Mouse (Mus musculus) bone marrow, adult 2 months (tissue): ENCODE data around the gene Rad51d.

Source experiments
- CTCF ChIP-seq: fragments of 200-500 bp; IDR thresholded peaks from 2 replicates; pipeline ENCODE4 v1.5.1; 2011; ENCODE audit warnings: low read length, control low read depth; ENCODE audit not compliant: control insufficient read depth, insufficient read depth
- POLR2A ChIP-seq: fragments of 200-500 bp; IDR thresholded peaks from 2 replicates; pipeline ENCODE4 v1.6.1; 2011; ENCODE audit warnings: low read depth, mild to moderate bottlenecking, control low read depth, low read length, borderline replicate concordance; ENCODE audit not compliant: control insufficient read depth

DNA sequence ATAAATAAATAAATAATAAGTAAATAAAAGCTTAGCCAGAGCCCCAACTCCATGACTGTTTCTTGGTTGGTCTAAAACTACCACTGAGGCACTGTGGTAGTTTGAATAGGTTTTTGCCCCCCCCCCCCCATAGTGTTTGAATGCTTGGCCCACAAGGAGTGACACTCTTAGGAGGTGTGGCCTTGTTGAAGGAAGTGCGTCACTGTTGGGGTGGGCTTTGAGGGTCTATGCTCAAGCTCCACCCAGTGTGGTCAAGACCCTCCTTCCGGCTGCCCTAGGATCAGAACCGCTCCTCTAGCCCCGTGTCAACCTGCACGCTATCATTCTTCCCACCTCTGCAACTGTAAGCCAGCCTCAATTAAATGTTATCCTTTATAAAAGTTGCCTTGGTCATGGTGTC is 14.8 kb downstream of the Rad51d start:
- TF ChIP-seq CTCF, result no peak
- no peak for TF ChIP-seq POLR2A
